Mouse (Mus musculus) ovary, adult 18-20 months (tissue): ENCODE measurements around the gene Slc35c2.

Experiments used
- DNase-seq: peaks from one replicate; pipeline ENCODE4 v3.0.0; 2022; ENCODE audit warnings: low spot score, mixed read lengths

Gene Slc35c2

DNA sequence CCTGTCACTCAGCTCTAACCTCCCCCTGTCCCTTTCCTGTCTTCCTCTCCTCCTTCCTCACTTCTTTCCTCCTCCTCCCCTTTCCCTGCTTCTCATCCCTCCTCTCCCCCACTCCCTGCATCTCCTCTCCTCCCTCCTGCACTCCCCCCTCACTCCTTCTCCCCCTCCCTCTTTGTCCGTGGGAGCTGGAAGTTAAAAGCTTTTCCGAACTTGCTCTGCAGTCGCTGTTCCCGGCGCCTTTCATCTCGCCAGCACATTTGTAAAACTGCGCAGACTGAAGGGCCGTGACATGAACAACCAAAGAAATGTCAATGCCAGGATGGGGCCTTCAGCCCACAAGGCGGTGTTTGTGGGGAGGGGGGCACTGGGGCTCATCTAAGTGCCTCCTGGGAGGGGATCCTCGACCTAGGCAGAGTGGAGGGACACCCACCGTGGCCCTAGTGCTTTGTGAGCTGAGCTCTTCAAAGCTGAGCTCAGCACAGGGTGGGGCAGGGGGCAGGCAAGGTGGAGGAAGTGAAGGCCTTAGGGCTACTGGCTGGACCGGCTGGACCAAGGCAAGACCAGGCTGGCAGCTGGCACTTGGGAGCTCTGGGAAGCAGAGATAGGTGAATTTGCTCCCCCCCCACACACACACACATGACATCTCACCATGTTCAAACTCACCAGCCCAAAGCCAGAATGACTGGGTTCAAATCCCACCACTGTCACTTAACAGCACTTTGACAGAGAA lies 49.1 kb downstream of the Slc35c2 start:
- no peak for DNase-seq

DNA sequence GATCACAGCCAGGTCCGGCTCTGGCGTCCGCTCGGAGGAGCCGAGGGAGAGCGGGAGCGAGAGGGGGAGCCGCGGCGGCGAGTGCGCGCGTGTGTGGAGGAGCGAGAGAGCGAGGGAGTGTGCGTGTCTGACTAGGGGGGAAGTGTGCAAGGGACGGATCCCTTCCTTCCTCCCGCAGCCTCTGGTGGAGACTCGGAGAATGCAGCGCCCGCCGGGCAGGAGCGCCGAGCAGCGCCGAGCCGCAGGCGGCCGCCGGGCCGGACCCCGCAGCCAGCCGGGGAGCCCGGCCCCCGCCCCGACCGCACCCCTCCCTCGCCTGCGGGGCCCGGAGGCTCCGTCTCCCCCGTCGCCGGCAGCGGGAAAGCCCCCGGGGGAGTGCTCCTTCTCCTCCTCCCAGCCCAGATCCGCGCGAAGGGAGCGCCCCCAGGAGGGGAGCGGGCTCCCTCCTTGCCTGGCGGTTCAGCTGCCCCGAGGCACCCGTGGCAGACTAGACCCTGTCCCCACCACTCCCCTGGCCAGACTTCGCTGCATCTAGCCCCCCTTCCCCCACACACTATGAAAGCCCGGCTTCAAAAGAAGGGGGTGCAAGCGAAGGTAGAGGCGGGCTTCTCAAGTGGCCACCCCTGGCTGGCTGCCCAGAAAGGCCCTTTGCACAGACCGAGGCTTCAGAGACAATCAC lies 52.9 kb downstream of the Slc35c2 start, which contains the start of gene Cdh22:
Cdh22 (minus strand) TSS at position 241 of the 679 bp plus-strand sequence.
- peak; percentile 11 for DNase-seq

DNA sequence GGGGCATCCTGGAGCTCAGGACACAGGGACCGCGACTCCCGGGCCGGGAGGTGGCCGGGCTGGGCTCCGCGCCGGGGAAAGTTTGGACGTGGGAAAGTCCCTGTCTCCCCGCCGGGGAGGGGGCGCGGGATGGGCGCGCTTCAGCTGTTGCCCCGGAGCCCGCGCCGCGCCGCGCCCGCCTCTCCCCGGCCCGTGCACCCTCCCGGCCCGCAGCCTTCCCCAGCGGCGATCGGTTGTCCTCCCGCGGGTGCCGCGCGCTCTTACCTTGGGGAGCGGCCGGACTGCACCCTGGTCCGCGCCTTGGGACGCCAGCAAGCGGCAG lies 53.4 kb downstream of the Slc35c2 start:
- DNase-seq = no peak

DNA sequence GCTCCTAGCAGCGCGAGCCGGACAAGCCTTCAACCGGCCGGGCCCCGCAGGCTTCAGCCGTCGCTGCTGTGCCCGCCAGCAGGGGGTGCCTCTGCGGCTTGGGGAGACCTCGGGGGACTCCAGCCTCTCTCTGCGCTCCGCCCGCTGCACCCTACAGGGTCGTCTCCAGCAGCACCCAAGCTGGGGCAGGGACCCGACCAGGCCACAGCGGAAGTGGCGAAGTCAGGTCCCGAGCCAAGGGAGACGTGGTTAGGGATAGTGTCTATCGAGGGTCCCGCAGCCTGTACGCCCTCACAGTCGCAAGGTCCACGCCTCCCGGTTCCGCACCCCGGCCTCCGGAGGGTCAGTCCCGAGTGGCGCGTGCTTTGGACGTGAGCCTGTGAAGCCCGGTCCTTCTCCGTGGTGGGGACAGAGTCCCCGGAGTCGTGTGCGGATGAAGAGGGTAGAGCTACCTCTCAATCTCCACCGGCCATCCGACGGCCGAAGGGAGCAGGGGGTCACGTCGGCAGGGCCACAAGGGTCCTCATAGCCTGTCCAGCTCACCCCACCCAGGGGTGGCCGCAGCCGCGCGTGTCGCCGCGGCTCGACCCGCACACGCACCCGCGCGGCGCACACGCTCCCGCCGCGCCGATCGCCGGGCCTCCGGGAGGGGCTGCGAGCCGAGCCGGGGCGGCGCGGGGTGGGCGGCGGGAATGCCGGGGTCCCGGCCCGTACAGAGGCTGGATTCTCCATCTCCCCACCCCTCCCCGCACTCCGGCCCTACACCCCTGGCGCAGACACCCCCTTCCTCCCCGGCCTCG lies 54.0 kb downstream of the Slc35c2 start:
- peak; percentile 19 for DNase-seq

DNA sequence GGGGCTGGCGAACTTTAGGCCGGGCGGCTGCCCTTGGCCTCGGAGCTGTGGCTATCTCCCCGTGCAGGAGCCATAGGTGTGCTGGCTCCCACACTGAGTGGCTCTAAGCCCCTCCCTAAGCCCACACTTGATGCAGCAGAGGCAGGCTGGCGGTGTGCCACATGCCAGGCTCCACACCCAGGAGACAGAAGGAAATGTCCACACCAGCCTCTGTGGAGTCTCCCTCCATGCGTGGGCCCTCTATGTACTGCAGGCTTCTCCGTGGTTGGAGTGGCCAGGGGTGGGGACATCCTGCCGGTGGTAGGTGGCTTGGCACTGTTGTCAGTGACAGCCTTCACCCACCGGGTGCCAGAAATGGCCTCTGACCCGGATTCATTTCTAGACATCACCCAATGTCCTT lies 58.6 kb downstream of the Slc35c2 start:
- no peak for DNase-seq
